Mouse (Mus musculus): Measurements from ENCODE around the gene Npas4. TPM values are rescaled to one million over a fixed set of nuclear protein-coding genes. Genes with fewer than 3 reads are reported as not detected.
A peak's percentile ranks its signal among the peaks of the same experiment; 100 is the strongest.
"Not testable (repeated sequence)": the region's sequence is repeated elsewhere in the genome, so short reads cannot be mapped to it uniquely, and the experiment has no call there.

Npas4 gene
- polyA plus RNA-seq, 1 experiment from 2014 or later = 0.51 TPM

DNA sequence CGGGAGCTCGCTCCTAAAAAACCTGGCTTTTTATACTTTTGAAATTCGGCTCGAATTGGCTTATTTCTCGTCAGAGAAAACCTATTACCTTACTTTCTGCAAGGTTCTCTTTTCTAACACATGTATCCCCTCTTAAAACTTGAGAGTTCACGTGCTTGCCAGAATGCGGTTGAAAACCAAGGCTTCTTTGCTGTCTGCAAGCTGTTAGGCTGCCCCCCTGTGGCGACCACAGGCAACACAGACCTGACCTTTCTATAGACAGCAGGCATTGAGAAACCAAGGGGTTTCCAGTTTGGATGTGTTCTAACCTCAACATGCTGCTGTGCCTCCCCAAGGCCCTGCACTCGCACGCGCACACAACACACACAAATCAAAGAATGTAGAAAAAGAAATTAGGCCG is 26.7 kb upstream of the Npas4 start:
- no peaks in the 10 kb centered on the region for H3K27me3 ChIP-seq
- no peak overlapping the region for H3K4me2 ChIP-seq
- 22% methylated on average over 12 of the region's 12 CpGs for WGBS
- H3K27ac ChIP-seq (replicated peaks) = no peak overlapping the region
- ATAC-seq (ENCODE audit: low FRiP score, low read depth) = no peak
- no peaks in the 10 kb centered on the region for H3K36me3 ChIP-seq
- no peak overlapping the region for H3K4me3 ChIP-seq
- H3K4me1 ChIP-seq (replicated peaks) = no peaks in the 10 kb centered on the region
- no peak overlapping the region for H3K9ac ChIP-seq
- no peaks in the 10 kb centered on the region for H3K9me3 ChIP-seq

DNA sequence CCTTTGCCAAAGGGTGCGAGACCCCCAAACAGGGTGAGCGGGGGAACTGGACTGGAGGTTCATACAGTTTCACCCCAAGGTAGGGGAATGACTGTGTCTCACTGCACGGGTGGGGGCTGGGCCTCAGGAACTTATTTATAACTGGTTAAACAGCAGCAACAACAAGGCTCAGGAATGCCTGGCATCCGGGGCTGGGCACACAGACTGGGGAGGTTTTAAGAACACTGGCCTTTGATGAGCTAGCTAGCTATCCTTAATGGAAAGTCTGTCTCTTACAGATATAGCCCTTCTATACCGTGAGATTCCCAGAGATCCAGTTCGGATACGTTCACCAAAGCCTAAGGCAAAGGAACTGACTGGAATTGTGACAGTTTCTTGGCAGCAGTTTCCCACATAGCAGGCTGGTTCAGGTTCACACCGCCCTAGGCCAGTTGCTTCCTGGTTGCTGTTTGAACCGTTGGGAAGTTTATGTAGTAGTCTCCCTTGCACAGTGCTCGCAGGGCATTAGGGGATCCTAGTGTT is 26.2 kb upstream of the Npas4 start:
- Histone ChIP-seq H3K9ac (no peak overlapping the region), H3K36me3 (no peaks in the 10 kb centered on the region), H3K9me3 (no peaks in the 10 kb centered on the region), H3K27me3 (no peaks in the 10 kb centered on the region), H3K4me3 (no peak overlapping the region), H3K4me2 (no peak overlapping the region), H3K4me1 (replicated peaks) (no peaks in the 10 kb centered on the region), H3K27ac (replicated peaks) (no peak overlapping the region)
- 38% methylated on average over 10 of the region's 10 CpGs for WGBS
- peak; percentile 68; the same call in 1 of the 2 replicates for ATAC-seq (ENCODE audit: low FRiP score, low read depth)

DNA sequence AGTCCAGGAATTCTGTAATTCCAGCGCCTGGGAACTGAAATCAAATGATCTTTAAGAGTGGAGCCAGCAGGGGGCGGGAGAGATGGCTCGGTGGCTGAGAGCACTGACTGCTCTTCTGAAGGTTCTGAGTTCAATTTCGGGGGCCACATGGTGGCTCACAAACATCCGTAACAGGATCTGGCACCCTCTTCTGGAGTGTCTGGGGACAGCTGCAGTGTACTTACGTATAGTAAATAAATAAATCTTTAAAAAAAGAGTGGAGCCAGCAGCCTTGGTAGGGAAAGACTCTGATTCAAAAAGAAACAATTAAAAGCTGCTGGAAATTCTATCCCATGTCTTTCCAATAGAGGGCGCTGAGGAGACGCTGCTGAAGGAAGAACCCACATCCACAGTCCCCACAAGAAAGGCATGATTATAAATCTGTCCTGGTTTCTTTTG is 24.9 kb upstream of the Npas4 start:
- 18% methylated on average over 8 of the region's 8 CpGs for WGBS
- no peak overlapping the region for H3K9ac ChIP-seq
- H3K36me3 ChIP-seq = no peaks in the 10 kb centered on the region
- no peak for ATAC-seq (ENCODE audit: low FRiP score, low read depth)
- no peak overlapping the region for H3K27ac ChIP-seq (replicated peaks)
- H3K9me3 ChIP-seq = no peaks in the 10 kb centered on the region
- H3K27me3 ChIP-seq = no peaks in the 10 kb centered on the region
- H3K4me1 ChIP-seq (replicated peaks) = no peaks in the 10 kb centered on the region
- H3K4me2 ChIP-seq = no peak overlapping the region
- H3K4me3 ChIP-seq = no peak overlapping the region

DNA sequence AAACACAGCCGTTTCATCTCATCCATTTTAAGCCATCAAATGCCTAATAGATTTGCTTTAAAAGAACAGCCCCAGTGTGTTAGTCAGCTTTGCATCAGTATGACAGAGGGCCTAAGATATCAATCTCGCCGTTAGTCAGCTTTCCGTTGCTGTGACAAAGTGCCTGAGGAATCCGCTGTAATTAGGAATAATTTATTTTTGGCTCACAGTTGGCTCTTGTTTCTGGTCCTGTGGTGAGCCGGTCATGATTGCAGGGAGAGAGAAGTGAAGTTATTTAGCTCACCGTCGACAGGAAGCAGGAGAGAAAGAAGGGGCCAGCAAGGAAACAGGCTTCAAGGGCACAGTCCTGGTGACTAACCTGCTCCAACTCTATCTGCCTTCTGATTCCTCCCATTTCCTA is 23.0 kb upstream of the Npas4 start:
- Histone ChIP-seq H3K4me1 (replicated peaks) (no peaks in the 10 kb centered on the region), H3K4me3 (no peak overlapping the region), H3K9ac (no peak overlapping the region), H3K27me3 (no peaks in the 10 kb centered on the region), H3K36me3 (no peaks in the 10 kb centered on the region), H3K27ac (replicated peaks) (no peak overlapping the region), H3K4me2 (no peak overlapping the region), H3K9me3 (no peaks in the 10 kb centered on the region)
- 67% methylated on average over 8 of the region's 8 CpGs for WGBS
- ATAC-seq (ENCODE audit: low FRiP score, low read depth) = no peak

- no peaks in the 10 kb centered on the region for H3K36me3 ChIP-seq
- no peak overlapping the region for H3K9ac ChIP-seq
- H3K4me2 ChIP-seq = no peak overlapping the region
- no peak for ATAC-seq (ENCODE audit: low FRiP score, low read depth)
- no peak overlapping the region for H3K4me3 ChIP-seq
- no peaks in the 10 kb centered on the region for H3K9me3 ChIP-seq
- H3K27me3 ChIP-seq = no peaks in the 10 kb centered on the region
- WGBS = 67% methylated on average over 4 of the region's 4 CpGs
- H3K27ac ChIP-seq (replicated peaks) = no peak overlapping the region
- H3K4me1 ChIP-seq (replicated peaks) = peaks cover 22% of the 10 kb centered on the region
Observed at GRCm38 (mm10) chr19:5004925-5005324, 14.8 kb upstream of the Npas4 start.

GRCm38 (mm10) chr19:5003644-5004043 is 13.5 kb upstream of the Npas4 start:
- H3K4me1 ChIP-seq (replicated peaks) = peaks cover 35% of the 10 kb centered on the region
- not testable (repeated sequence) for H3K9me3 ChIP-seq; H3K4me3 ChIP-seq; H3K36me3 ChIP-seq; H3K27ac ChIP-seq (replicated peaks); H3K4me2 ChIP-seq; ATAC-seq (ENCODE audit: low FRiP score, low read depth); H3K27me3 ChIP-seq; H3K9ac ChIP-seq
- WGBS = 54% methylated on average over 2 of the region's 2 CpGs

DNA sequence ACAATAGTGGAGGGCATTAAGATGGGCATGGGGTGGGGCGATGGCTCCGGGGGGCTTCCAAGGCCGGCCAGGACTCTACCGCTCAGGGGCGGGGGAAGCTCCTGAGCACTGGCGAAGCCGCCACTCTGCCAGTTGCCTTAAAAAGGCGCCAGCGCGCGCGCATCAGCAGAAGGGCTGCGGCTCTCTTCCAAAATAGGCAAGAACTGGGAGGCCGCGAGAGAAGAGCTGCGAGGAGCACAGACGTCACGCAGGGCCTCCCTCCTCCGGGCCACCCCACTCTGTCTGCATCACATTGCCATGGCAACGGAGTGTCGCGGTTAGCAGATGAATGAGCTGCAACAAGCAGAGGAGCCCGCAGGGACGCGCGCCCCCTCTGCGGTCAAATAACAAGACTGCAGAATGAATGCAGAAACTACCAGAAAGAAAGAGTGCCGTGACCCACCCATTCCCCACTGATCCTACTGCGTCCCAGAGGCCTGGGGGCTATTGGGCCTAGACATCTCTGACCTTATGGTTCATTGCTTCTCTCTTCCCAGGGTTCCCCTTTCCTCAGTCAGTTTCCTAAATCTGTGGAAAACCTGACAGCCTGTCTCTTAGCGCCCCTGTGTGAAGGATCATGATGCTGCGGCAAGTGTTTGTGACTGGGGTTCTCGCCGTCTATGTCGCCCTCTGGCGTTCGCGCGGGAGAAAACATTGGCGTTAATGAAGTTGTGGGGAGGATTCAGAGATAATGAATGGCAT is 11.7 kb upstream of the Npas4 start:
- under 1% methylated on average over 39 of the region's 39 CpGs for WGBS
- H3K4me2 ChIP-seq = peak overlapping the region; percentile 67
- no peaks in the 10 kb centered on the region for H3K9me3 ChIP-seq
- peak overlapping the region; percentile 47 for H3K9ac ChIP-seq
- H3K36me3 ChIP-seq = no peaks in the 10 kb centered on the region
- peak overlapping the region; percentile 37 for H3K4me3 ChIP-seq
- ATAC-seq (ENCODE audit: low FRiP score, low read depth) = peak; percentile 99
- H3K27me3 ChIP-seq = no peaks in the 10 kb centered on the region
- peaks cover 46% of the 10 kb centered on the region for H3K4me1 ChIP-seq (replicated peaks)
- H3K27ac ChIP-seq (replicated peaks) = peak overlapping the region; percentile 93

GRCm38 (mm10) chr19:4999445-5000140 is 9.5 kb upstream of the Npas4 start:
- Histone ChIP-seq H3K9ac (0 out of 2 replicates have a peak overlapping the region, but pooled peaks have one; percentile 20), H3K27ac (replicated peaks) (no peak overlapping the region), H3K4me2 (peak overlapping the region; percentile 14), H3K27me3 (0 out of 2 replicates have a peak, but pooled peaks cover 3% of the 10 kb centered on the region), H3K4me1 (replicated peaks) (peaks cover 51% of the 10 kb centered on the region), H3K9me3 (no peaks in the 10 kb centered on the region), H3K36me3 (no peaks in the 10 kb centered on the region), H3K4me3 (no peak overlapping the region)
- 68% methylated on average over 6 of the region's 6 CpGs for WGBS
- no peak for ATAC-seq (ENCODE audit: low FRiP score, low read depth)

- H3K4me1 ChIP-seq (replicated peaks) = peaks cover 58% of the 10 kb centered on the region
- H3K36me3 ChIP-seq = no peaks in the 10 kb centered on the region
- 36% methylated on average over 5 of the region's 5 CpGs for WGBS
- H3K4me3 ChIP-seq = no peak overlapping the region
- 0 out of 2 replicates have a peak overlapping the region, but pooled peaks have one; percentile 10 for H3K4me2 ChIP-seq
- no peak overlapping the region for H3K9ac ChIP-seq
- no peaks in the 10 kb centered on the region for H3K9me3 ChIP-seq
- H3K27me3 ChIP-seq = peaks cover 14% of the 10 kb centered on the region
- H3K27ac ChIP-seq (replicated peaks) = peak overlapping the region; percentile 74
- no peak for ATAC-seq (ENCODE audit: low FRiP score, low read depth)
Observed at GRCm38 (mm10) chr19:4994043-4994442, 3.9 kb upstream of the Npas4 start.

- H3K4me1 ChIP-seq (replicated peaks) = peaks cover 58% of the 10 kb centered on the region
- no peak overlapping the region for H3K4me3 ChIP-seq
- peaks cover 17% of the 10 kb centered on the region for H3K27me3 ChIP-seq
- H3K4me2 ChIP-seq = peak overlapping the region; percentile 34; the same call in 1 of the 2 replicates
- no peaks in the 10 kb centered on the region for H3K36me3 ChIP-seq
- 5% methylated on average over 9 of the region's 9 CpGs for WGBS
- no peak overlapping the region for H3K9ac ChIP-seq
- H3K27ac ChIP-seq (replicated peaks) = no peak overlapping the region
- no peaks in the 10 kb centered on the region for H3K9me3 ChIP-seq
- ATAC-seq (ENCODE audit: low FRiP score, low read depth) = no peak
Observed at GRCm38 (mm10) chr19:4992904-4993303, 2.8 kb upstream of the Npas4 start.

DNA sequence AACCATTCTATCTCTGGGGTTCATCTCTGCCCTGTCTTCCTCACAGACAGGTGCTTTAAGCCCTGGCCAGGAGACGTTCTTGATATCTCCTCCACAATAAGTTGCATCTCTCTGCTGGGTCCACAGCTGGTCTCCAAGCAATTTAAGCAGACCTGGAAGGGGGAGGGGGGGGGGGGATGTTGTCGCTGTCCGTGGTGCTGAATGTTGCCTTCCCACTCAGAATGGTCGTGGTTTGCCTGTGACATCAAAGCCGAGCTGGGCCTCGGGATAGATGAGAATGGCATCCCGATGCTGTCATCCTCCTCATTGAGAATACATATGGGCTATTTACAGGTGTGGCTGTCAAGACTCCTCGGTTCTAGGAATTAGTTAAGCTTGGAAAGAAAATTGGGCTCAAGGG is 2.3 kb upstream of the Npas4 start:
- peaks cover 55% of the 10 kb centered on the region for H3K4me1 ChIP-seq (replicated peaks)
- H3K4me3 ChIP-seq = no peak overlapping the region
- H3K27ac ChIP-seq (replicated peaks) = no peak overlapping the region
- no peak overlapping the region for H3K9ac ChIP-seq
- WGBS = 15% methylated on average over 8 of the region's 8 CpGs
- H3K36me3 ChIP-seq = 0 out of 2 replicates have a peak, but pooled peaks cover 4% of the 10 kb centered on the region
- ATAC-seq (ENCODE audit: low FRiP score, low read depth) = no peak
- H3K27me3 ChIP-seq = peaks cover 22% of the 10 kb centered on the region
- peak overlapping the region; percentile 34; the same call in 1 of the 2 replicates for H3K4me2 ChIP-seq
- H3K9me3 ChIP-seq = no peaks in the 10 kb centered on the region

- Histone ChIP-seq H3K9me3 (no peaks in the 10 kb centered on the region), H3K4me2 (peak overlapping the region; percentile 57), H3K27me3 (peaks cover 39% of the 10 kb centered on the region), H3K4me1 (replicated peaks) (peaks cover 52% of the 10 kb centered on the region), H3K4me3 (peak overlapping the region; percentile 41), H3K27ac (replicated peaks) (0 out of 2 replicates have a peak overlapping the region, but pooled peaks have one; percentile 73), H3K36me3 (0 out of 2 replicates have a peak, but pooled peaks cover 5% of the 10 kb centered on the region), H3K9ac (peak overlapping the region; percentile 32; the same call in 1 of the 2 replicates)
- 2% methylated on average over 22 of the region's 22 CpGs for WGBS
- ATAC-seq (ENCODE audit: low FRiP score, low read depth) = no peak
Observed at GRCm38 (mm10) chr19:4990716-4991115, 600 bp upstream of the Npas4 start.

All from hindbrain, embryonic 15.5 days (tissue).